Mouse (Mus musculus) kidney, adult 2 months (tissue): ENCODE measurements around the gene Dll1.

Experiments
- CTCF ChIP-seq: fragments of 200-500 bp; conservative IDR thresholded peaks from 2 replicates; pipeline ENCODE4 v1.5.1; 2011; ENCODE audit warnings: low read depth, mild to moderate bottlenecking, control low read depth, low read length, moderate library complexity, mixed read lengths; ENCODE audit not compliant: insufficient read depth, insufficient read length
- POLR2A ChIP-seq: fragments of 200-500 bp; IDR thresholded peaks from one replicate; pipeline ENCODE4 v1.6.1; 2011; ENCODE audit warnings: low read depth, low read length, control low read depth

DNA sequence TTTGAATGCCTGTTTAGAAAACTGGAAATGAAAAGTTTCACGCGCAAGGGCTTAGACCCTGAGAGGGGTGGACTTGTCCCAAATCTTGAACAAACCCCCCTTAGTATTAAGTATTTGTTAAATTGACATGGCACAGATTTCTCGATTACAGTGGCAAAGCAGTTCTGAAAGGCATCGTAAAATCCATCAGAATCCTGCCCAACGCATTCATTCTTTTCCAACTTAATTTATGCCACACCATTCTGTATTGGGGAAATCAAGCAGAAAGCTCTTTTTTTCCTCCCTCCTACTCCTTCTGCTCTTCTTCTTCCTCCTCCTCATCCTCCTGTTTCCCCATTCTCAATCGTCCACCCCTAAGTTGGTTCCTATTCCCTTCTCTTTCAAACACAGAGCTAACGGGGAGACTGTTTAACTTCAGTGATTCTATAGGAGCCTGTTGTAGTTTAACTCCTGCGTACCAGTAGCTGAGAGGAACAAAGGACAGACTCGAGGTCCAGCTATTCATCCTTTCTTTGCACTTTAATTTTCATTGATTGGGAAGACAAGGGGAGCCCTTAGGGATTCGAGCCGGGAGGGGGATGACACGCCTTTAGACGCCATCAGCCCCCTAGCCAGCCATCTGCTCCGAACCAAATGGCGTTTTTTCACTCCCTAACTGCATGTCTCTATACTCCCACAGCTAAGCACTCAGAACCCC, 1.9 kb upstream of the Dll1 start:
- no peak for TF ChIP-seq CTCF
- TF ChIP-seq POLR2A: no peak
